Mouse (Mus musculus) cortical plate, adult 2 months (tissue): ENCODE data around the gene Pin1.

ENCODE experiments used
- CTCF ChIP-seq: fragments of 200-500 bp; IDR thresholded peaks from 2 replicates; pipeline ENCODE4 v1.5.1; 2011; ENCODE audit warnings: mild to moderate bottlenecking, control low read depth, low read length; ENCODE audit not compliant: insufficient read depth; ENCODE audit errors: extremely low read depth
- POLR2A ChIP-seq: fragments of 200-500 bp; IDR thresholded peaks from 2 replicates; pipeline ENCODE4 v1.6.1; 2011; ENCODE audit warnings: mild to moderate bottlenecking, low read length, control low read depth; ENCODE audit not compliant: insufficient read depth; ENCODE audit errors: extremely low read depth

DNA sequence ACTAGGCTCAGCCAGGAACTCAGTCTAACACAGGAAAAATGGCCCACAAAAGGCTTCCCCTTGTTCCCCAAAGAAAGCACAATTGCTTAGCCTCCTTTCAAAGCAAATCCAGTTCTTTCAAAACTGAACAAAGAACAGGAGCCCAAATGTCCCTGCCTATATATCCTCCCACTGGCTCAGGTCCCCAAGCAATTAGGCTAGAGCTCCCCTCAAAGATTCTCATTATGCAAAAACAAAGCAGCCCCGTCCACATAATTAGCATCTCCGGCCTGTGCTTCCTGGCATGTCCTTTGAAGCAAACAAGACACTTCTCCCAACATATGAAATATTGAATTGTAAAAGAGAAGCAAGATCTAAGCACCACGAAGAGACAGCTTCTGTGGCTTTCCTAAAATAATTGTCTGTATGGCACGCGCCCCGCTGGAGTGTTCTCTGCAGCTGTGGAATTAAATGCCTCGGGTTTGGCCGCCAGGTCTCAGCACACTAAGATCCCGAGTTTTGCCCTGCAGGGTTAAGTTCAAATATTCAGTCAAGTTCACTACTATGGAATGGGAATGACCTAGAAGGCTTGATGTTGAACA is 28.6 kb downstream of the Pin1 start:
- TF ChIP-seq CTCF (no peak), POLR2A (no peak)
